Mouse (Mus musculus): ENCODE measurements around the gene Zfhx2. TPM values are rescaled to one million over a fixed set of nuclear protein-coding genes. Genes with fewer than 3 reads are reported as not detected.
A peak's percentile ranks its signal among the peaks of the same experiment; 100 is the strongest.

Zfhx2 gene
- polyA plus RNA-seq, 1 experiment, result 18.1 TPM

- Histone ChIP-seq H3K27ac (ENCODE audit: insufficient read depth, low read length) (no peak overlapping the region), H3K9ac (ENCODE audit: low read depth, poor library complexity, severe bottlenecking) (no peak overlapping the region), H3K4me1 (ENCODE audit: control insufficient read depth, insufficient read depth, low read length) (no peaks in the 10 kb centered on the region), H3K27me3 (ENCODE audit: control insufficient read depth, insufficient read depth, low read length, poor library complexity, severe bottlenecking) (no peaks in the 10 kb centered on the region), H3K4me3 (ENCODE audit: low read depth, low read length) (no peak overlapping the region), H3K9me3 (replicated peaks; ENCODE audit: control insufficient read depth, insufficient read depth, low read length, poor library complexity, severe bottlenecking) (no peaks in the 10 kb centered on the region), H3K36me3 (ENCODE audit: control insufficient read depth, insufficient read depth, low read length, poor library complexity, severe bottlenecking) (no peaks in the 10 kb centered on the region)
- TF ChIP-seq POLR2A (IDR thresholded peaks at IDR 0.05; ENCODE audit: insufficient read depth, low read length), result no peak
- no peak for TF ChIP-seq CTCF (IDR thresholded peaks at IDR 0.05; ENCODE audit: low read depth, low read length)
- TF ChIP-seq EP300 (IDR thresholded peaks at IDR 0.05; ENCODE audit: insufficient read depth, low read depth, low read length), result no peak
These were observed 12.2 kb upstream of the Zfhx2 start for GRCm38 (mm10) chr14:55104365-55104764.

GRCm38 (mm10) chr14:55102253-55102785 is 10.2 kb upstream of the Zfhx2 start:
- Histone ChIP-seq H3K9ac (ENCODE audit: low read depth, poor library complexity, severe bottlenecking) (no peak overlapping the region), H3K4me1 (ENCODE audit: control insufficient read depth, insufficient read depth, low read length) (peaks cover 2% of the 10 kb centered on the region), H3K27me3 (ENCODE audit: control insufficient read depth, insufficient read depth, low read length, poor library complexity, severe bottlenecking) (no peaks in the 10 kb centered on the region), H3K27ac (ENCODE audit: insufficient read depth, low read length) (no peak overlapping the region), H3K4me3 (ENCODE audit: low read depth, low read length) (no peak overlapping the region), H3K36me3 (ENCODE audit: control insufficient read depth, insufficient read depth, low read length, poor library complexity, severe bottlenecking) (peaks cover 9% of the 10 kb centered on the region), H3K9me3 (replicated peaks; ENCODE audit: control insufficient read depth, insufficient read depth, low read length, poor library complexity, severe bottlenecking) (no peaks in the 10 kb centered on the region)
- TF ChIP-seq POLR2A (IDR thresholded peaks at IDR 0.05; ENCODE audit: insufficient read depth, low read length), result no peak
- TF ChIP-seq CTCF (IDR thresholded peaks at IDR 0.05; ENCODE audit: low read depth, low read length), result no peak
- TF ChIP-seq EP300 (IDR thresholded peaks at IDR 0.05; ENCODE audit: insufficient read depth, low read depth, low read length), result no peak

GRCm38 (mm10) chr14:55101592-55101991 is 9.5 kb upstream of the Zfhx2 start:
- H3K9me3 ChIP-seq (replicated peaks; ENCODE audit: control insufficient read depth, insufficient read depth, low read length, poor library complexity, severe bottlenecking), result no peaks in the 10 kb centered on the region
- peak overlapping the region; percentile 39 for H3K9ac ChIP-seq (ENCODE audit: low read depth, poor library complexity, severe bottlenecking)
- TF ChIP-seq POLR2A (IDR thresholded peaks at IDR 0.05; ENCODE audit: insufficient read depth, low read length) (no peak), CTCF (IDR thresholded peaks at IDR 0.05; ENCODE audit: low read depth, low read length) (peak; percentile 36)
- peaks cover 9% of the 10 kb centered on the region for H3K36me3 ChIP-seq (ENCODE audit: control insufficient read depth, insufficient read depth, low read length, poor library complexity, severe bottlenecking)
- H3K4me3 ChIP-seq (ENCODE audit: low read depth, low read length), result peak overlapping the region; percentile 11
- peaks cover 4% of the 10 kb centered on the region for H3K4me1 ChIP-seq (ENCODE audit: control insufficient read depth, insufficient read depth, low read length)
- H3K27ac ChIP-seq (ENCODE audit: insufficient read depth, low read length), result no peak overlapping the region
- no peaks in the 10 kb centered on the region for H3K27me3 ChIP-seq (ENCODE audit: control insufficient read depth, insufficient read depth, low read length, poor library complexity, severe bottlenecking)

- Histone ChIP-seq H3K4me3 (ENCODE audit: low read depth, low read length) (no peak overlapping the region), H3K36me3 (ENCODE audit: control insufficient read depth, insufficient read depth, low read length, poor library complexity, severe bottlenecking) (peaks cover 9% of the 10 kb centered on the region), H3K9ac (ENCODE audit: low read depth, poor library complexity, severe bottlenecking) (no peak overlapping the region; the same call in 1 of the 2 replicates), H3K9me3 (replicated peaks; ENCODE audit: control insufficient read depth, insufficient read depth, low read length, poor library complexity, severe bottlenecking) (no peaks in the 10 kb centered on the region), H3K27me3 (ENCODE audit: control insufficient read depth, insufficient read depth, low read length, poor library complexity, severe bottlenecking) (no peaks in the 10 kb centered on the region), H3K27ac (ENCODE audit: insufficient read depth, low read length) (peak overlapping the region; percentile 43), H3K4me1 (ENCODE audit: control insufficient read depth, insufficient read depth, low read length) (peaks cover 6% of the 10 kb centered on the region)
- TF ChIP-seq POLR2A (IDR thresholded peaks at IDR 0.05; ENCODE audit: insufficient read depth, low read length), result no peak
- TF ChIP-seq CTCF (IDR thresholded peaks at IDR 0.05; ENCODE audit: low read depth, low read length), result peak; percentile 68
- TF ChIP-seq EP300 (IDR thresholded peaks at IDR 0.05; ENCODE audit: insufficient read depth, low read depth, low read length), result no peak
These were observed 5.9 kb upstream of the Zfhx2 start for GRCm38 (mm10) chr14:55098067-55098466.

- H3K27me3 ChIP-seq (ENCODE audit: control insufficient read depth, insufficient read depth, low read length, poor library complexity, severe bottlenecking), result no peaks in the 10 kb centered on the region
- peaks cover 9% of the 10 kb centered on the region for H3K36me3 ChIP-seq (ENCODE audit: control insufficient read depth, insufficient read depth, low read length, poor library complexity, severe bottlenecking)
- H3K4me1 ChIP-seq (ENCODE audit: control insufficient read depth, insufficient read depth, low read length), result peaks cover 6% of the 10 kb centered on the region
- H3K9ac ChIP-seq (ENCODE audit: low read depth, poor library complexity, severe bottlenecking), result peak overlapping the region; percentile 16
- no peak overlapping the region for H3K4me3 ChIP-seq (ENCODE audit: low read depth, low read length)
- H3K27ac ChIP-seq (ENCODE audit: insufficient read depth, low read length), result peak overlapping the region; percentile 43
- H3K9me3 ChIP-seq (replicated peaks; ENCODE audit: control insufficient read depth, insufficient read depth, low read length, poor library complexity, severe bottlenecking), result no peaks in the 10 kb centered on the region
- TF ChIP-seq EP300 (IDR thresholded peaks at IDR 0.05; ENCODE audit: insufficient read depth, low read depth, low read length), result no peak
- no peak for TF ChIP-seq POLR2A (IDR thresholded peaks at IDR 0.05; ENCODE audit: insufficient read depth, low read length)
- TF ChIP-seq CTCF (IDR thresholded peaks at IDR 0.05; ENCODE audit: low read depth, low read length), result no peak
These were observed 5.5 kb upstream of the Zfhx2 start for GRCm38 (mm10) chr14:55097646-55098045.

GRCm38 (mm10) chr14:55096573-55097087 is 4.5 kb upstream of the Zfhx2 start:
- Histone ChIP-seq H3K36me3 (ENCODE audit: control insufficient read depth, insufficient read depth, low read length, poor library complexity, severe bottlenecking) (peaks cover 9% of the 10 kb centered on the region), H3K9ac (ENCODE audit: low read depth, poor library complexity, severe bottlenecking) (peak overlapping the region; percentile 16; the same call in 1 of the 2 replicates), H3K9me3 (replicated peaks; ENCODE audit: control insufficient read depth, insufficient read depth, low read length, poor library complexity, severe bottlenecking) (no peaks in the 10 kb centered on the region), H3K4me1 (ENCODE audit: control insufficient read depth, insufficient read depth, low read length) (peaks cover 6% of the 10 kb centered on the region), H3K4me3 (ENCODE audit: low read depth, low read length) (no peak overlapping the region), H3K27ac (ENCODE audit: insufficient read depth, low read length) (0 out of 2 replicates have a peak overlapping the region, but pooled peaks have one; percentile 43), H3K27me3 (ENCODE audit: control insufficient read depth, insufficient read depth, low read length, poor library complexity, severe bottlenecking) (no peaks in the 10 kb centered on the region)
- TF ChIP-seq CTCF (IDR thresholded peaks at IDR 0.05; ENCODE audit: low read depth, low read length) (no peak), EP300 (IDR thresholded peaks at IDR 0.05; ENCODE audit: insufficient read depth, low read depth, low read length) (0 out of 2 replicates have a peak, but pooled peaks have one; percentile 18), POLR2A (IDR thresholded peaks at IDR 0.05; ENCODE audit: insufficient read depth, low read length) (no peak)

All from ES-Bruce4 (cell line).